Mouse (Mus musculus) hindbrain, embryonic 11.5 days (tissue): ENCODE data around the gene Plpp3. TPM values are rescaled to one million over a fixed set of nuclear protein-coding genes. Genes with fewer than 3 reads are reported as not detected.

Experiments used
- ATAC-seq: fragments of 200-750 bp; cut with Nextera tagmentation; 2 replicates; pipeline ENCODE4 v1.8.0; 2017; ENCODE audit warnings: mild to moderate bottlenecking, moderate TSS enrichment, moderate library complexity; ENCODE audit not compliant: low FRiP score
- DNase-seq: peaks from one replicate; pipeline ENCODE4 v3.0.0-alpha.2; 2015; ENCODE audit warnings: low spot score
- H3K27ac ChIP-seq: fragments of 300-500 bp; sonication (generic); 2 replicates; pipeline ENCODE4 v1.5.1; 2014; ENCODE audit warnings: mild to moderate bottlenecking, low read depth, low read length
- H3K27me3 ChIP-seq: fragments of 300-500 bp; sonication (generic); 2 replicates; pipeline ENCODE4 v1.6.1; 2014; ENCODE audit warnings: mild to moderate bottlenecking, low read length, moderate library complexity, mixed read lengths; ENCODE audit not compliant: control insufficient read depth, insufficient read depth
- H3K36me3 ChIP-seq: fragments of 300-500 bp; sonication (generic); 2 replicates; pipeline ENCODE4 v1.6.1; 2014; ENCODE audit warnings: mild to moderate bottlenecking, low read length, moderate library complexity, mixed read lengths; ENCODE audit not compliant: control insufficient read depth, insufficient read depth
- H3K4me1 ChIP-seq: fragments of 300-500 bp; sonication (generic); replicated peaks from 2 replicates; pipeline ENCODE4 v1.6.1; 2014; ENCODE audit warnings: low read length, mixed read lengths; ENCODE audit not compliant: control insufficient read depth, insufficient read depth
- H3K4me2 ChIP-seq: fragments of 300-500 bp; sonication (generic); replicated peaks from 2 replicates; pipeline ENCODE4 v1.6.1; 2014; ENCODE audit warnings: mild to moderate bottlenecking, low read depth, low read length
- H3K4me3 ChIP-seq: fragments of 300-500 bp; sonication (generic); 2 replicates; pipeline ENCODE4 v1.5.1; 2014; ENCODE audit warnings: low read depth, low read length
- H3K9ac ChIP-seq: fragments of 300-500 bp; sonication (generic); 2 replicates; pipeline ENCODE4 v1.6.1; 2014; ENCODE audit warnings: low read depth, low read length
- H3K9me3 ChIP-seq: fragments of 300-500 bp; sonication (generic); 2 replicates; pipeline ENCODE4 v1.6.1; 2016; ENCODE audit warnings: low read length; ENCODE audit not compliant: control insufficient read depth
- WGBS: fragments of 180-500 bp; shearing (Covaris S2); extraction: QIAGEN DNeasy Blood & Tissue Kit; methylation state at CpG from one replicate; pipeline ENCODE4 v1.1.7; 2014; 5-methylcytosine and 5-hydroxymethylcytosine counted together
- polyA plus RNA-seq: library from polyadenylated mRNA; unstranded; fragments of >200 nt; fragmentation: Nextera tagmentation; extraction: Ambion mirVana; gene quantifications from 2 replicates; pipeline ENCODE4 v1.2.1, GENCODE M21; 2014

Plpp3 gene
- polyA plus RNA-seq, 1 experiment from 2014 or later: 52.7 TPM

DNA sequence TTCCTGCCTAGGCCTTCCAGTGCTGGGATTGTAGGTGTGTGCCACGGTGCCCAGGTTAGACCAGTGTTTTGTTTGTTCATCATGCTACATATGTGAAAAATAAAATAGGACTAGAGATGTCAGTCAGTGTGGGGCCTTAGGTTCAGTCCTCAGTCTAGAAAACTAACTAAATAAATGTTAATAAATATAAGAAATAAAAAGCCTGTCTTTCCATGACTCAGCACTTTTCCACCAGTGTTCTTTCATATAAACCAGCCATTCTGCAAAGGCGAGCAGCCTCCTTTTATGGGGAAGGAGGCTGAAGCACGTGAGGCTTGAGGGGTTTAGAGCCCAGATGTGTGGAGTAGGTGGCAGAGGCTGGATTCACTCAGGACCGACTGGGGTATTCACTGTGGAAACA, 50.5 kb downstream of the Plpp3 start:
- WGBS: 91% methylated on average over 4 of the region's 4 CpGs
- no peaks in the 10 kb centered on the region for H3K36me3 ChIP-seq

DNA sequence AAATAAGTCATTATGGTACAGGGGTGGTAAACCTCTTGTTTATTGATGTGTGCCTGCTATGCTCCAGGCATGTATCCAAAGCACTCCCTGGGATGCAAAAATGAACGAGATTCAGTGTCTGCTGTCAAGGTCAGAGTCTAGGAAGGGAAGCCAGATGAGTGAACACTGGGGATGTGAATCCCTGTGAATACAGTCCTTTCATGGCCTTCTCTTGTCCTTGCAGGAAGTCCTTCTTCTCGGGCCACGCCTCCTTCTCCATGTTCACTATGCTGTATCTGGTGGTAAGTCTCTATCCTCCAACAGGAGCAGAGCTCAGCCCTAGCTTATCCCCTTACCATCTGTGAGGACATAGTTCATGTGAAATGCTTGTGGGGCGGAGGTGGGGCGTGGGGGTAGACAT, 51.8 kb downstream of the Plpp3 start:
- Histone ChIP-seq H3K9me3 (no peaks in the 10 kb centered on the region), H3K9ac (no peak overlapping the region), H3K4me1 (no peaks in the 10 kb centered on the region), H3K36me3 (no peaks in the 10 kb centered on the region), H3K27ac (no peak overlapping the region), H3K4me2 (no peak overlapping the region), H3K27me3 (no peaks in the 10 kb centered on the region), H3K4me3 (no peak overlapping the region)
- WGBS: 95% methylated on average over 5 of the region's 5 CpGs
- no peak for DNase-seq
- no peak for ATAC-seq

More for the DNA sequence above, 50.5 kb downstream of the Plpp3 start:
- H3K4me1 ChIP-seq: no peaks in the 10 kb centered on the region
- DNase-seq (no peak), ATAC-seq (no peak)
- H3K4me2 ChIP-seq: no peak overlapping the region
- H3K4me3 ChIP-seq: no peak overlapping the region
- no peaks in the 10 kb centered on the region for H3K9me3 ChIP-seq
- H3K9ac ChIP-seq: no peak overlapping the region
- no peak overlapping the region for H3K27ac ChIP-seq
- H3K27me3 ChIP-seq: no peaks in the 10 kb centered on the region

GRCm38 (mm10) chr4:105213314-105213713, 56.2 kb downstream of the Plpp3 start:
- Histone ChIP-seq H3K4me3 (no peak overlapping the region), H3K4me1 (no peaks in the 10 kb centered on the region), H3K27me3 (no peaks in the 10 kb centered on the region), H3K9me3 (no peaks in the 10 kb centered on the region), H3K4me2 (no peak overlapping the region), H3K9ac (no peak overlapping the region), H3K36me3 (no peaks in the 10 kb centered on the region), H3K27ac (no peak overlapping the region)
- no peak for DNase-seq
- ATAC-seq: no peak

GRCm38 (mm10) chr4:105214438-105214837, 57.3 kb downstream of the Plpp3 start:
- H3K36me3 ChIP-seq: no peaks in the 10 kb centered on the region

GRCm38 (mm10) chr4:105215726-105216410, 58.7 kb downstream of the Plpp3 start:
- H3K9me3 ChIP-seq: no peaks in the 10 kb centered on the region
- H3K9ac ChIP-seq: no peak overlapping the region
- no peaks in the 10 kb centered on the region for H3K36me3 ChIP-seq
- H3K4me1 ChIP-seq: no peaks in the 10 kb centered on the region
- no peak overlapping the region for H3K4me2 ChIP-seq
- no peak overlapping the region for H3K27ac ChIP-seq
- DNase-seq: no peak
- 80% methylated on average over 12 of the region's 12 CpGs for WGBS
- no peak overlapping the region for H3K4me3 ChIP-seq
- no peaks in the 10 kb centered on the region for H3K27me3 ChIP-seq
- no peak for ATAC-seq

More at GRCm38 (mm10) chr4:105214438-105214837, 57.3 kb downstream of the Plpp3 start:
- Histone ChIP-seq H3K4me3 (no peak overlapping the region), H3K4me2 (no peak overlapping the region), H3K27me3 (no peaks in the 10 kb centered on the region), H3K27ac (no peak overlapping the region), H3K4me1 (no peaks in the 10 kb centered on the region), H3K9ac (no peak overlapping the region), H3K9me3 (no peaks in the 10 kb centered on the region)
- DNase-seq: no peak
- WGBS: 71% methylated on average over 1 of the region's 1 CpGs
- no peak for ATAC-seq

GRCm38 (mm10) chr4:105218202-105218601, 61.1 kb downstream of the Plpp3 start:
- ATAC-seq: no peak
- no peak overlapping the region for H3K4me3 ChIP-seq

GRCm38 (mm10) chr4:105219316-105219715, 62.2 kb downstream of the Plpp3 start:
- Histone ChIP-seq H3K9me3 (no peaks in the 10 kb centered on the region), H3K4me2 (no peak overlapping the region), H3K9ac (no peak overlapping the region), H3K4me3 (no peak overlapping the region), H3K4me1 (no peaks in the 10 kb centered on the region), H3K27ac (no peak overlapping the region), H3K27me3 (no peaks in the 10 kb centered on the region), H3K36me3 (no peaks in the 10 kb centered on the region)
- 91% methylated on average over 13 of the region's 13 CpGs for WGBS
- ATAC-seq (no peak), DNase-seq (no peak)

More at GRCm38 (mm10) chr4:105218202-105218601, 61.1 kb downstream of the Plpp3 start:
- Histone ChIP-seq H3K27me3 (no peaks in the 10 kb centered on the region), H3K27ac (no peak overlapping the region), H3K36me3 (no peaks in the 10 kb centered on the region), H3K4me1 (no peaks in the 10 kb centered on the region), H3K9ac (no peak overlapping the region), H3K9me3 (no peaks in the 10 kb centered on the region), H3K4me2 (no peak overlapping the region)
- WGBS: 76% methylated on average over 10 of the region's 10 CpGs
- DNase-seq: no peak

DNA sequence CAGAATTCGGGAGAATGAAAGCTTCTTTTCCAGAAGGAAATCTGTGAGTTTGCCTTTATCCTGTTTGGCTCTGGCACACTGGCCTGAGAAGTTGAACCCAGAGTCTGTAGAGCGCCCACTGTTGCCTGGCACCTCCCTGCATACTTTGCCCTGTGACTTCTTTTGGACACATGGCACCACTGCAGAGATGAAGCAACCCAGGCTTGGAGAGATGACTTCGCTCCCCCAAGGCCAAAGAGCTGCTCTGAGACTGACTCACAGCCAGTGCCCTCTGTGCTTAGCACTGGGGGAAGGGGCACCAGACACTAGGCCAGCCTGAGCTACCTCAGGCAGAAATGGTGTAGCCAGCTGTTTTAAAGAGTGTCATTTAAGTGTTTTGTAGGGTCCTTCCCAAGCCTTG, 63.7 kb downstream of the Plpp3 start:
- H3K27me3 ChIP-seq: no peaks in the 10 kb centered on the region
- no peaks in the 10 kb centered on the region for H3K36me3 ChIP-seq
- H3K4me1 ChIP-seq: no peaks in the 10 kb centered on the region

DNA sequence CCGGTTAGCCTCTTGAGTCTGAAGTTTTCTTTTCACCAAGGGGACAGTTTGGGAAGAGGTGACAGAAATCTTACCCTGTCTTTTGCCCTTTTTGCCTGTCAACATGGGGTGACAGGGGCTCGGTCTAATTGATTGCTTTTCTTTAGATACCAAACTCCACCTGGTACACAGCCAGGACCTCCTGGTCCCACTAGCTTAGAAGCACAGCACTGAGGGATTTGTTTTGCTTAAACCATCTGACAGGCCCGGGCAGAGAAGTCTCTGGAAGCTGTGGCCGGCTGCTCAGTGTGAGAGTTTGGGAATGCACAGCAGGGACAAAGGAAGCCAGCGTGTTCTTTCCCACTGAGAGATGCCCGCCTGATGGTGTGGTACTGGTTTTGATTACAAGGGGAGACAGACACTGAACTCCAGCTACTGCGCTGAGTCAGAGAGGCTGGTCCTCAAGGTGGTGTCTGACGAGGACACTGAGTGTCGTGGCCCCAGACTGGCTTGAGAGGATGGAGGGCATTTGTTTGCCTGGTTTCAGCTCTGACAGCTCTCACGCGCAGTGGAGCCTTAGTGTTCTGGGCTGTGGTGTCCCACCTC, 64.2 kb downstream of the Plpp3 start:
- Histone ChIP-seq H3K36me3 (no peaks in the 10 kb centered on the region), H3K27ac (no peak overlapping the region), H3K9me3 (no peaks in the 10 kb centered on the region), H3K4me2 (no peak overlapping the region), H3K4me3 (no peak overlapping the region), H3K27me3 (no peaks in the 10 kb centered on the region), H3K9ac (no peak overlapping the region), H3K4me1 (no peaks in the 10 kb centered on the region)
- DNase-seq: no peak
- ATAC-seq: no peak
- WGBS: 73% methylated on average over 11 of the region's 11 CpGs

More for the DNA sequence above, 63.7 kb downstream of the Plpp3 start:
- Histone ChIP-seq H3K9me3 (no peaks in the 10 kb centered on the region), H3K4me3 (no peak overlapping the region), H3K4me2 (no peak overlapping the region), H3K9ac (no peak overlapping the region), H3K27ac (no peak overlapping the region)
- WGBS: 97% methylated on average over 3 of the region's 3 CpGs
- DNase-seq: no peak
- ATAC-seq: no peak
